Mouse (Mus musculus): ENCODE measurements around the gene Sema4d.

The Sema4d gene

DNA sequence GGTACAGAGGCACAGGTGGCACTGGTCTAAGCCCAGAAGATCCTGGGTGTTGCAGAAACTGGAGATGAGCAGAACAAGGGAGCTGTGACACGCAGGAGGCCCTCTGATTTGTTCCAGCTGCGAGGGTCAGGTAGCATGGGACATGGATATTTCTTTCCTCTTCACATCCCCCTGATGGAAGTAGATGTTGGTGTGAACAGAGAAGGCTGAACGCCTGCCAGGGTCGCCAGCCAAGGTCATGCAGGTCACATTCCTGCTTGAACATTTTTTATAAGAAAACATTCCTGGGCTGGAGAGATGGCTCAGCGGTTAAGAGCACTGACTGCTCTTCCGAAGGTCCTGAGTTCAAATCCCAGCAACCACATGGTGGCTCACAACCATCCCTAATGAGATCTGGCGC lies 66.2 kb downstream of the Sema4d start:
- DNase-seq (ENCODE audit: low read depth, low spot score), result no peak

DNA sequence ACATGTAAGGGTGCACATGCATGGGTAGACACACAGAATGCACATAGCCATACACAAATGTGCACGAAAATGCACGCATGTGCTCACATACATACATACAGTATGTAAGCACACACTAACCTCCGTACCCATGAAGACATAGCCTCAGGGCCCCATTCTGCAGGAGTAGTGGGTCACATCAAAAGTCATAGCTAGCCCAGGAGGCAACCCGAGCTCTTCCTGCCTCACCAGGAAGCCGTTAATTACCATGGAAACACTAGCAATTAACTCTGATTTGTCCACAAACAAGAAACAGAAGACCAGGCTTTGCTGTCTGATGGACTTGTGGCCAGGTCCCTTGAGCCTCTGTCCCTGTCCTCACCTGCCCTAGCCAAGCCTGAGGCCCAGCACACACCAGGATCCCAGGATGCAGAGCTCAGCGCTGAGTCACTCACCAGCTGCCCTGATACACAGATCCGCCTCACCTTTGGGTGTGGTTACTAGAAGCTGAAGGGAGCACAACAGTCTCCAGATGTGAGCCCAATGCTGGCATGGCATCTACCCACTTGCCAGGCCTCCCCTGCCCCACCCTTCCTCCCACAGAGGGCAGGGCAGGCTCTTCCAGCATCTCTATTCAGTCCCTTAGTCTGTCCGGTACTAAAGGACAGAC lies 67.5 kb downstream of the Sema4d start:
- no peak for DNase-seq (ENCODE audit: low read depth, low spot score)

DNA sequence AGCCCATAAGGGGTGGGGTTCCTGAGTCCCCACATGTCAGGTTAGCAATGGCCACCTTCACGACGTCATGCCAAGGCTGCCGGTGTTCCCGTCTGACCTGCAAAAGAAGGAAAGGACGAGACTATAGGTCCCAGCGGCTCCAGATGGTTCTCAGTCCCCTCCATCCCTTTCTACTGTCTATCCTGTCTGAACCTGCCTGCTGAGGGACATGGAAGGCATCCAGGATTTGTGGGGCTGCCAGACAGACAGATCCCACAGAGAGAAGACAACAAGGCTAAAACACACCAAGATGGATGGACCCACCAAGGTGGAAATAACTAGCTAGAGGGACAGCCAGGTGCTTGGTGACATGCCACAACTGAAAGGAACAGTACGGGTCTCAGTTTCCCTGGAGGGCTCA lies 68.1 kb downstream of the Sema4d start:
- no peak for DNase-seq (ENCODE audit: low read depth, low spot score)

DNA sequence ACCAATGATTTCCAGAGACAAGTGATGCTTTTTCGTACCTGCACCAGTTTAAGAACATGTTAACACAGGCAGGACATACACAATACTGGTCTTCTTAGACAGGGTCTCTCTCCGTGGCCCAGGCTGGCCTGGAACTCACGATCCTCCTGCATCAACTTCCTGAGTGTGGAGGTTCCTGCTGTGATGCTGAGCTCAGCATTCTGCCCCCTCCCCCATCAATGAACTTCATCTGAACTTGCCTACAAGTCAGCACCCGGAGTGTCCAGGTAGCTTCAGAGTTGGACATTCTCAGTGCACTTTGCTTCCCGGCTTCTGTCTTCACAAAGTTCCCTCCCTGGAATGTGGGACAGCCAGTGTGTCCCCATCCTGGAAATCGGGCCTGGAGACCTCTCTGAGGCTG lies 69.0 kb downstream of the Sema4d start:
- DNase-seq (ENCODE audit: low read depth, low spot score), result no peak

DNA sequence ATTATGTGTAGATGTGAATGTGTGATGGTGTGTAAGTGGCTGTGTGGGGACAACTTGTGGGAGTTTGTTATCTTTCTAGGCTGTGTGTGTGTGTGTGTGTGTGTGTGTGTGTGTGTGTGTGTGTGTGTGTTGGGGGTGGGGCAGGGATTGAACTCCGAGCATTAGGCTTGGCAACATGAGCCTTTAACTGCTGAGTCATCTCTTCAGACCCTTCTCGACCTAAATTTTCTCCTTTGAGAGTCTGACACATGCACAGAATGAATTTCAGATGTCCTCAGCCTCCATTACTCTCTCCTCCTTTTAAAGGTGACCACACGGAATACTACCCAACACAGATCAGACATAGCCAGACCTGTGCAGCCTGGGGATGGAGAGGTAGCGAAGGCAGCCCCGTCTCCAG lies 70.4 kb downstream of the Sema4d start:
- no peak for DNase-seq (ENCODE audit: low read depth, low spot score)

DNA sequence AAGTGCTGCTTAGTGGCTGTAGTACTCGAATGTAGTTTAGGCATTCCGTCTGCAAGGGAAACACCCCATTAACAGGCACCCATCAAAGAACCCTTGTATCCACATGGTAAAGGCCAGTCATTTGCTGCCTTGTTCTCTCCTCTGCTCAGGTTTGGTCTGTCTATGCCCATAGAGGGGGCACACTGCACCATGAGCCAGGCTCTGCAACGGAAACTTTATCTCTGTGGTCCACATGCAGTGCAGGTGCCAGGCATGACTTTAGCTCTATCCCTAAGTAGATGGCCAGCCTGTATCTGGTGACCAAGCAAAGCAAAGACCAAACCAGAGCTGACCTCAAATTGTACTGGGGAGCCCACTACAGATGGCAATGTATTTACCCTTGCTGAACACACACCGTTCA lies 73.0 kb downstream of the Sema4d start:
- DNase-seq (ENCODE audit: low read depth, low spot score), result no peak

DNA sequence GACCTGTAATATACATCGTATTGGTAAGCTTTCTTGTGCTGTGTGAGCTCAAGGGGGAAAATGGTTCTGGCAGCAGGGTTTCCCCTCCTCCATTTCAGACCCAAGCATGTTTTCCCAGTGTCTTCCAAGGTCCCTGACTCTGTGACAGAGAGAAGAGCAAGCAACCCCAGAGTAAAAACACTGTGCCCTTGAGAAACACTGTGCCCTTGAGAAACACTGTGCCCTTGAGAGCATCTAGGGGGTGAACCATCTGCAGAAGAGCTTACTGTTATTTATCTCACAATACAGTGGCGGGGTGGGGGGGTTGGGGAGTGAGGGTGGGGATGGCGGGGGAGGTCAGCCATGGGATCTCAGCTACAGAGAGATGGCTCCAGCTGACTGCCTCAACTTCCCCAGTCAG lies 74.3 kb downstream of the Sema4d start:
- no peak for DNase-seq (ENCODE audit: low read depth, low spot score)

DNA sequence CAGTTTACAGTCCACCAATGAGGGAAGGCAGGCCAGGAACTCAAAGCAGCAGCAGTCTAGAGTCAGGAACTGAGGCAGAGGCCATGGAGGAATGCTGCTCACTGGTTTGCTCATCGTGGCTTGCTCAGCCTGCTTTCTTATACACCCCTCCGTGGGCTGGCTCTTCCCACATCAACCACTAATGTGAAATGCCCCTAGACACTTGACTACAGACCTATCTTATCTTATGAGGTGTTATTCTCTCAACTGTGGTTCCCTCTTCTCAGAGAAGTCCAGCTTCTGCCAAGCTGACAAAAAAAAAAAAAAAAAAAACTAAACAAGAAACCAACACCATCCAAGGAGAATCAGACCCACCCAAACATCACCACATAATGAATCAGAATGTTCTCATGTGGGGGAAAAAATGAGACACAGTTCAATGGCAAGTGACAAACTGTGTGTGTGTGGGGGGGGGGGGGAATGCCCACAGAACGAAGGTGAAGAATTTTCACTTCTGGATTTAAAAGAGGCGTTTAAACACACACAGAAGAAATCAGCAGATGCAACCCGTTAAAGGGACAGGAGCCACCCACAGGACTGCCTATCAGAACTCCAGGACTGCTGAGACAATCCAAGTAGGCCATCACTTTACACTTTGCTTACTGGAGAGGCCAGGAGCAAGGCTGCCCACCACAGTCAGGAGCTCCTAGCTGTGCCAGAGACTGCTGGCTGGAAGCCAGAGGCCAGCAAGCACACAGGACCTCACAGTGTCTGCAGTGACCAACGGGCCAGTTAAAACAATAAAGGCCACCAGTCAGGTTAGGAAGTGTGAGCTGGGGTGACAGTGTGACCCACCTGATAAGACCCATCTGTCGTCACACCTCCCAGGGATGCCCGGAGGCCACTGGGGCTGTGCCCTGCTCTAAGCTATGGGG lies 76.9 kb downstream of the Sema4d start:
- DNase-seq (ENCODE audit: low read depth, low spot score), result no peak

DNA sequence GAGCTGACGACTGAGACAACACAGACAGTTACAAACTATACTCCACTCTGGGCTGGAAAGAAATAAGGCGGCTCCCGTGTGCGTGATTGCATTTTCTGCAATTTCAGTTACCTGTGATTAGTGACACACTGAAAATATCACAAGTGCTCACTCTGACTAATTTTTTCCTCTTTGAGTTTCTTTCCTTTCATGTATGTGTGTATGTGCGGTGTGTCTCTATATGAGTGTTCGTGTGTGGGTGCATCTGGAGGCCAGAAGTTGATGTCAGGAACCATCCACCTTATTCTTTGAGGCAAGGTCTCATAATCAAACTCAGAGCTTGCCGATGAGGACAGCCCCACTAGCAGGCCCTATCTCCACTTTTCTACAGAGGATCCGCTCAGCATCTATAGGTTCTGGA lies 81.5 kb downstream of the Sema4d start:
- DNase-seq (ENCODE audit: low read depth, low spot score), result no peak

DNA sequence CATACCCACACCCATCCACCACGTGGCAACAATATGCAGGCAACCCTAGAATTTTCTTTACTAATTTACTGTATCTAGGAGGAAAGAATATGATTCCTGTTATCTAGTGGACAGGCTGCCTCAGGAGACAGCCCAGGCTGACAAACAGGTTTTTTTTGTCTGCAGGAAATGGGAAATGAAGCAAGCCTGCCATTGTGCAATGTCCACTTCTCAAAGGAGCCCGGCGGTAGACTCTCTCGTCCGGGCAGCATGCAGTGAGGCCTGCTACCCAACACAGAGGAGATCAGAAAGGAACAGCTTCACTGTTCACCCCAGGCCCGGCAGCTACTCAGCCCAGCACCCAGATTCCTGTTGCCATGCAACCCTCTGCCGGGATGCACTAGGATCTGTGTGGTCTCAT lies 82.8 kb downstream of the Sema4d start:
- no peak for DNase-seq (ENCODE audit: low read depth, low spot score)

DNA sequence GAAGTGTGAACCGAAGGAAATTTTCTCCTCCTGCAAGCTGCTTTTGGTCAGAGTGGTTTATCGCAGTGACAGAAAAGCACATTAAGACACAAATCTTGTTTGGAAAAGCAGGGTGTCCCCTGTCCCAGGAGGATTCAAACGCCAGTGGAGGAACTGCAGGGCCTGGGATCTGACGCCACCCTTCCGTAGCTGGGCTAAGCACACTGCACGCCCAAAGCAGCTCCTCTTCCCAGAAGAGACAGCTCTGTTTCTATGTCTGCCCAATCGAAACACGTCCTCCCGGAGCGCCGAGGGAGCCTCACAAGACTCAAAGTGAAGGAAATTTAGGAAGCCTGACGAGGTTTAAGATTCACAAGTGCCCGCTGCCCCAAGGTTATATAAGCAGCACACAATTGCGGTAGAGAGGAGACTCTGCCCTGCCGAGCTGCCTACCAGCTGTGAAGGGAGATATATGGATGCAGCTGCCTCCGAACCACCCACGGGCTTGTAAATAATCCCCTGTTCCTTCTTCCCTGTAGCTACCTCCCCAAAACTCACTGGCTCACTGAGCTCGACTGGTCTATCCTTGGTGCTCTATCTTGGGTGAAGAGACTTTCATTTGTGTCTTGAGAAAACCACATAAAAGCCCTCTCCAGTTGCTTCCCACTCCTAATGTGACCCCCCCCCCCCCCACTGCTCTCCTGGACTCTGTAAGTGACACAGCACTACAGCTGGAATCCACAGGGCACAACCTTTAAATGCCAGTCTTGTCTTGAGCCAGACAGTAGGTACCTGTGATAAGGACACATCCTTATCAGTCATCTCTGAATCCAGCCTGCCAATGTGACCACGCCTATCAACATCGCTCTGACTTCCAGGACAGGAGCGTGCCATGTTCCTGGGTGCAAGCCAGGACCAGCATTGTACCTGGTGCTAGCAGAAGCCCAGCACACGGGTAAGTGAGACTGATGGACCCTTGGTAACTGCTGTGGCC lies 87.4 kb downstream of the Sema4d start:
- peak; percentile 39 for DNase-seq (ENCODE audit: low read depth, low spot score)

DNA sequence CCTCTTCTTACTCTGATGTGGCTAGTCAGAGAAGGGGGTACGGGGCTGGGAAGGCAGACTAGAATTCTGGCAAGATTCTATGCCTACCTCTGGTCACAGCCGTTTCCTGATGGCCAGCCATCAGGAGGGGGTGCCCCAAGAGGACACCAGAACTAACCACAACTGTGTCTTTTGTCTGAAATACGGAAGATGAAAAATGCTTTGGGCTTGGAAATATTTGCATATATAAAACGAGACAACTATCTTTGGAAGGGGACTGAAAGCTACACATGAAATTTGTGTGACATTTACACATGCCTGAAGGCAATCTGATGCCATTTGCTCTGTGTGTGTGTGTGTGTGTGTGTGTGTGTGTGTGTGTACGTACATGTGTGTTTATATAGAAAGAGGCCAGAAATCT lies 89.7 kb downstream of the Sema4d start:
- no peak for DNase-seq (ENCODE audit: low read depth, low spot score)

DNA sequence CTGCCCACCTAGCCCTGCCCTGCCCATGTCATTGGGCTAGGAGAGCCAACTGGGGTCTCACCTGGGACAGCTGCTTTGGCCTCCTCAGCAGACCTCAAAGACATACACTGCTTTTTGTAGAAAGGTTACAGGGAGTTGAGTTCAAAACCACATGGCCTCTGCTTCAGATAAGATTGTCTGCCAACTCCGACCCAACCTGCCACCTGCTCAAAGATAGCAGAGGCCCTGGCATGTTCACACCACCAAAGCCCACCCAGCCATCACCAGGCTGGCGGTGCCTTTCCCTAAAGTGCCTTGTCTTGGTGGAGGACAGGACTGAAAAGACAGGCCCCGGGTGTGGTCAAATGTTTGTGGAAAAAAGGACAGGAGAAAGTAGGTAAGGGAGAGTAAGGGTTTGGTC lies 95.2 kb downstream of the Sema4d start:
- DNase-seq (ENCODE audit: low read depth, low spot score), result no peak

DNA sequence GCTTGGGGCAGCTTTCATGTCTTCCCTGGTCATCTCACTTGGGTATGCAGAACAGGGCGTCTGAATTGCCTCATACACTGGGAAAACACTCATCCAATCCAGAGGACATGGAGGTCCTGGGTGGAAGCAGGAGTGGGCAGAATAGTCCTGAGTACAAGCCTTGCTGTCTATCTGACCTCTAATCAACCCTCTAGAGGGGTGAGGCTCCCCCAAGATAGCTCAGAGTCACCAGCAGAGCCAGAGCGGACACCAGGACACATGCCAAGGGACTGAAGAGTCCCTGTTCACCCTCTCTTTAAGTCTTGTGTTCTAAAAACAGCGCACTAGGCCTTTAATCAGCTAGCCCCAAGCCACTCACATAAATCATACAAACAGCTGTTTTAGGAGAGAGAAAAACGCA lies 95.7 kb downstream of the Sema4d start:
- no peak for DNase-seq (ENCODE audit: low read depth, low spot score)

DNA sequence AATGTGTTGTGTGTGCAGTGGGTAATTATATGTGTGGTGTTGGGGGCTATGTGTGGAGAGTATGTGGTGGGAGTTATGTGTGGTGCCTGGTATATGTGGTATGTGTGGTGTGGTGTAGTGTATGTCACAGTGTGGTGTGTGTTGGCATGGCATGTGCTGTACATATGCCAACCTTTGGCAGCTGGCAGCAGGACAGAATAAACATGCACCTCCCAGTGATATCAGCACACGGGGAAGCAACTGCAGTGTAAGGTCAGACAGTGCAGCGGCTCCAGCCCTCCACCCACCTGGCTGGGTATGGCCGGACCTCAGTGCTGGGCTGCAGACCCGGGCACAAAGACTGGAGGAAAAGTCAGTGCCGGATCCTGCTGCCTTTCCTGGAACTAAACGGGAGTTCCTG lies 96.1 kb downstream of the Sema4d start:
- no peak for DNase-seq (ENCODE audit: low read depth, low spot score)

DNA sequence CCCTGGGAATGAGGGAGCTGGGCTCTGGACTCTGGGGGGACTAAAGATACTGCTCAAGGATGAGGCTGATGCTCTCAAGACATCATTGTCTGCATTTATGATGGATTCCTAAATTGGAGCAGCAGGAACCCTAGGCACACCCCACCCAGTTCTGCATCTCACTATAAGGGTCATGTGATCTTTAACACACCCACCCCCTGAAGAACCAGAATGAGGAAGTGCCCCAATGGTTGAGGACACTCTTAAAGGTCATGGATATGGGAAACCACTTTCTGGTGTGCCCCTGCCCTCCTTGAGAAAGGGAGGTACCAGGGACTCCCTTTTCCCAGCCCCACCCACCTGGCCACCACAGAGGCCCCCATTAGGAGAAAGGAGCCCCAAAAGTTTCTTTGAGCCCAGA lies 97.1 kb downstream of the Sema4d start:
- no peak for DNase-seq (ENCODE audit: low read depth, low spot score)

DNA sequence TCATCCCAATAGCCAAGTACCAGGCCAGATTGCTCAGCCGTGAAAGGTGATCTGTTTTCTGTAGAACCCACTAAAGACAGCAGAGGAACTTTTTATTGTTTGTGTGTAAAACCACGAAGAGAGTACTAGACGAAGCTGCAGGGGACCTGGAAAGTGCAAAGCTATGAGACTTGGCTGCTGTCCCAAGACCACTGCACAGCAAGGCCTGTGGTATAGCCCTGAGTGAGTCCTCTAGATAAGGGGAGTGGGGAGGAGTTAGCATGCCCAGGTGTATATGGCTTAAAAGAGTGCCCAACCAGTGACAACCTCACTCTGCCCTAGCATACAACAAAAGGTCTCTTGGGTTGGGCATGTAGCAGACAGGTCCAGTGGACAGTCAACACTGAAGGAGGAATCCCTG lies 104.9 kb downstream of the Sema4d start:
- no peak for DNase-seq (ENCODE audit: low read depth, low spot score)

DNA sequence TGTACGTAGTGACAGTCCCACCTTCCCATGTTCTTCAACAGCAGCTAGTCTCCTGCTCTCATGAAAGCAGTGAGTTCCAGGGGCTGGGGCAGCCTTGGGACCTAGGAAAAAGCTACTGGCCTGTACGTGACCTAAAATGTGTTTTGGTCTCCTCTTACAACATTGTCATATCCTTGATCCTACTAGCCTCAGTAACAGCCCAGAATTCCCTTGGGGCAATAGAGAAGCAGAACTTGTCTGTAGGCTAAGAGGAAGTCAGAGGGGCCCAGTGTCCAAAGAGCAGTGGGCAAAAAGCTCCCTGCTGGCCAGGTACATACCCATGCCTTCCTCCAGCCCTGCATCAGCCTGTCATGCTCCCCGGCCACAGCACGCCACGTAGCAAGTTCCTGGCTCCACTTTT lies 106.6 kb downstream of the Sema4d start:
- no peak for DNase-seq (ENCODE audit: low read depth, low spot score)

DNA sequence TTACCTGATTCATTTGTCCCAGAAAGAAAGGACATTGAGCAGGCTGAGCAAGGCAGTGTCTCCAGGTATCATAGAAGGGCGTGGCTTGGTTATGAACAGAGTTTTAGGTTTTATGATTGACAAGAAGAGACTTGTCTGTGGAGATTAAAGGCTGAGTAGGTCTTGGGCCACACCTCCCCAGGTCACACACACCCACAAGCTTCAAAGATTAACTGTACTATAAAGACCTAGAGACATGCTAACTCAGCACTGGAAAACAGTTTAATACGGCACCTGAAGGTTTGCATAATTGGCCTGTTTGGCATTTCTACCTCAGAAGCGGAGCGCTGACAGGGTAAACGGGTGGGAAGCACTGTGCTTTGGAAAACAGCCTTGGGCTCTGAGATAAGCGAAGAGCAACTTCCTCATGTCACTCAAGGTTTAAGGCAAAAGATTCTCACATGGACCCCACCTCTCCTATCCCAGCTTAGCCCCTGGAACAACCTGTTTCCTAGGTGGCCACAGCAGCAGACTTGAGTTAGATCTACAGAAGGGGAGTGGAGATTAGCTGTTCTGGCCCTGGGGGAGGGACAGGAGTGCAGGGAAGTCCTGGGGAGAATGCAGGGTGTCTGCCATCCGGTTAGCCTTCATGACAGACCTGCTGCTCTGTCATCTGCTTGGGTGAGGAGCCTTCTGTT lies 108.1 kb downstream of the Sema4d start:
- DNase-seq (ENCODE audit: low read depth, low spot score), result no peak

DNA sequence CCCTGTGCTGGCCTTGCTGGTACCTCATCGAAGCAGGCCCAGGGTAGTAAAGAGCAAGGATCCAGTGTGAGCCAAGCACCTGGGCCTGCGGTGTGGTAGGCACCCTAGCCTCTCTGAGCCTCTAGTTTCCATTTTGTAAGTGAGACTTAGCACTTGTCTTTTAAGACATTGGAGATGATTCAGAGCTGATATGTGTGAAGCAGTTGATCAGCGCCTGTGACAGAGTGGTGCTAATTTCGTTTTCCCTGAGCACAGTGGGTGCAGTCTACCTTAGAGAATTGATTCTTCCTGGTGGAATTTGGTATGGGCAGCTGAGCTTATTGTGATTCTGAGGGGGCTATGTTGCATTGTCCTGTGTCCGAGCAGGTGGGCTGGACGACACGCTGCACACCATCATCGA lies 111.9 kb downstream of the Sema4d start:
- no peak for DNase-seq (ENCODE audit: low read depth, low spot score)

DNA sequence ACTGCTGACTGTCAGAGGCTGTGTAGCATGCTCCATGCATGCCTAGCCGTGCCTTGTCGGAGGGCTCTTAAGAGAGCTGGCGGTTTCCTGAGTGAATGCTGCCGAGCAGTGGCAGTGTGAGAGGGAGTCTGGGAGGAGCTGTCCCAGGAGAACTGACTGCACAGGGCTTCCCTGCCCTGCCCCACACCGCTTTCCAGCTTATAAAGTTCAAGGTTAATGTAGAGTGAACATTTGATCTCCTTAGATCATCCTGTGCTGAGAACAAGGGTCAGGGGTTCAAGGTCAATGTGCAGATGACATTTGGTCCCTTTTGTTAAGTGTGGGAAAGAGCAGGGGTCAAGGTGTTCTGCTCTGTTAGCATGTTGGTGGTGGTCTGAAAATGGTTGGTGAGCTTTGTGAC lies 112.5 kb downstream of the Sema4d start:
- DNase-seq (ENCODE audit: low read depth, low spot score), result no peak

DNA sequence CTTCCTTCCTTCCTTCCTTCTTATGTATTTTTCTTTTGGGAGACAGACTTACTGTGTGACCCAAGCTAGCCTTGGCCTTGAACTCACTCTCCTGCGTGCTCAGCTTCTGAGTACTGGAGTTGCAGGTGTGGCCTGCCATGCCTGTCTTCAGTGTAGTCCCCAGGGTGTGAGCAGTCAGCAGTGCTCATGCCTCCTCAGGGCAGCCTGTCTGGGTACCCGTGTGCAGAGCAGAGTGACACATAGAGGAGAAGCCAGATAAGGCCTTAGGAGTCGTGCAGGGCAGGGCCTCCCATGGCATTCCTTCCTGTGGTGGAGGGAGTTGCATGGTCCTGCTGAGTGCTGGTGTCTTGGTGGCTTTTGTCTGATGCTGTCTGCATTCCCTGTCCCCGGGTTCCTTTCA lies 114.2 kb downstream of the Sema4d start:
- DNase-seq (ENCODE audit: low read depth, low spot score), result no peak
